Mouse (Mus musculus) thymus, adult 2 months (tissue): ENCODE data around the gene Rab3il1. TPM values are rescaled to one million over a fixed set of nuclear protein-coding genes. Genes with fewer than 3 reads are reported as not detected.

Experiments
- DNase-seq: peaks from one replicate; pipeline ENCODE4 v3.0.0; 2021
- H3K27ac ChIP-seq: fragments of 200-500 bp; 2 replicates; pipeline ENCODE4 v1.5.1; 2012; ENCODE audit warnings: low read length, control low read depth; ENCODE audit not compliant: control insufficient read depth, insufficient read depth
- H3K27me3 ChIP-seq: fragments of 200-500 bp; 2 replicates; pipeline ENCODE4 v1.6.1; 2012; ENCODE audit warnings: mild to moderate bottlenecking, low read length, moderate library complexity, mixed read lengths; ENCODE audit not compliant: control insufficient read depth, insufficient read depth
- H3K36me3 ChIP-seq: fragments of 200-500 bp; 2 replicates; pipeline ENCODE4 v1.6.1; 2012; ENCODE audit warnings: mild to moderate bottlenecking, low read length, moderate library complexity; ENCODE audit not compliant: control insufficient read depth, insufficient read depth
- H3K4me1 ChIP-seq: fragments of 200-500 bp; replicated peaks from 2 replicates; pipeline ENCODE4 v1.6.1; 2012; ENCODE audit warnings: low read length; ENCODE audit not compliant: control insufficient read depth, insufficient read depth
- H3K4me3 ChIP-seq: fragments of 200-500 bp; 2 replicates; pipeline ENCODE4 v1.5.1; 2012; ENCODE audit warnings: mild to moderate bottlenecking, low read length, control low read depth, moderate library complexity; ENCODE audit not compliant: control insufficient read depth, insufficient read depth
- CTCF ChIP-seq: fragments of 200-500 bp; IDR thresholded peaks from 2 replicates; pipeline ENCODE4 v1.5.1; 2012; ENCODE audit warnings: mild to moderate bottlenecking, control low read depth, low read length, moderate library complexity, borderline replicate concordance; ENCODE audit not compliant: control insufficient read depth, poor library complexity, insufficient read depth; ENCODE audit errors: extremely low read depth
- POLR2A ChIP-seq: fragments of 200-500 bp; IDR thresholded peaks from 2 replicates; pipeline ENCODE4 v1.6.1; 2012; ENCODE audit warnings: mild to moderate bottlenecking, low read length, control low read depth, moderate library complexity; ENCODE audit not compliant: control insufficient read depth, poor library complexity, insufficient read depth; ENCODE audit errors: extremely low read depth
- WGBS: fragments of 180-500 bp; shearing (Covaris S2); methylation state at CpG from one replicate; pipeline ENCODE4 v1.1.7; 2018; 5-methylcytosine and 5-hydroxymethylcytosine counted together
- polyA plus RNA-seq: library from polyadenylated mRNA; depleted of rRNA; stranded (reverse); fragments of >200 nt; gene quantifications from 2 replicates; pipeline ENCODE4 v1.2.3, GENCODE M21; 2012

Rab3il1 gene
- polyA plus RNA-seq, 1 experiment = 15.7 TPM

DNA sequence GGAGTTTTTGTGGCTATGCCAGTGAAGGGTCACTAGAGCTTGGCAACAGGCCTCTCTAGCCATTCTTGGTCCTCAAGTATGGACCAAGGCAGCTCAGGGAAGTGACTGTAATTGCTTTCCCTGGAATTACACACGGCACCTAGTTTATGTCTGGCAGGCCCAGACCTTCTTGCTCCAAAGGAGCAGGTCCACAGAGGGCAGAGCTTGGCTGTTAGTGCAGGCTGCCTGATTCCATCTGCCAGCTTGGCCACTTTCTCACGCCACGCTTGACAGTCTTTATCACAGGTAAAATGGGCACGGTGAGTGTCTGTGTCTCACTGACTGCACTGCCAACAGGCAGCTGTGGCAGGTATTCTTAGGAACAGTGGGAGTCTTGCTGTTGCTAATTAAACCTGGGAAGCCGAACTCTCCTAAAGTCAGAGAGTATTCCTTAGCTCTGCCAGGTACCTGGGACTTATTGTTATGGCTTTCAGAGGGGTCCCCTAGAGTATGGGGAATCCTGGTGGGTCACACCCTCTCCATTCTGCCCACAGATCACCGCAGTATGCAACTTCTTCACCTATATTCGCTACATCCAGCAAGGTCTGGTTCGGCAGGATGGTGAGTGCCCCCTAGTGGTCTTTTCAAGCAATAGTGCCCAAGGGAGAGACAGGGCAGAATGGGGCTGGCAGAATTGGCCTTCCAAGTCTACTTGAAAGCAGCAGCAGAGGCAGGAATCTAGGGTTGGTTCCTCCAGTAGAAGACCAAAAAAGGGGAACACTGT is 31.9 kb downstream of the Rab3il1 start:
- H3K27me3 ChIP-seq = no peaks in the 10 kb centered on the region
- H3K36me3 ChIP-seq = no peaks in the 10 kb centered on the region
- H3K4me1 ChIP-seq = no peaks in the 10 kb centered on the region
- TF ChIP-seq POLR2A (no peak), CTCF (no peak; the same call in 1 of the 2 replicates)
- WGBS = 53% methylated on average over 8 of the region's 8 CpGs
- H3K27ac ChIP-seq = no peak overlapping the region
- H3K4me3 ChIP-seq = no peak overlapping the region
- DNase-seq = peak; percentile 61

DNA sequence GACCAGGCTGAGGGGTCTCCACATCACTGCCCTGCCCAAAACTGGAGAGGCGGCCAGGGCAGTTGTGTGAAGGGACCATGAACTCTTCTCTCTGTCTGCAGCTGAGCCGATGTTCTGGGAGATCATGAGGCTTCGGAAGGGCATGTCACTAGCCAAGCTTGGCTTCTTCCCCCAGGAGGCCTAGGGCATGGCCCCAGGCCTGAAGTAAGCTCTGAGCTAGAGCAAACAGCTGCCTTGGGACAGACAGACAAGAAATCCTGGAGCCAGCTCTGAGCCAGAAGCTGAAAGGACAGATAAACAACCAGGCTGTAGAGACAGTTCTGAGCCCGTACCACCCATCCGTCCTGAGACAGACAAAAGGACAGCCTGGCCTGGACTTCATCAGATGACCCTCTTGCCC is 32.9 kb downstream of the Rab3il1 start:
- H3K36me3 ChIP-seq = no peaks in the 10 kb centered on the region
- no peak overlapping the region for H3K27ac ChIP-seq
- H3K27me3 ChIP-seq = no peaks in the 10 kb centered on the region
- TF ChIP-seq CTCF (no peak), POLR2A (no peak)
- DNase-seq = no peak
- WGBS = 94% methylated on average over 5 of the region's 5 CpGs
- H3K4me3 ChIP-seq = no peak overlapping the region
- no peaks in the 10 kb centered on the region for H3K4me1 ChIP-seq

DNA sequence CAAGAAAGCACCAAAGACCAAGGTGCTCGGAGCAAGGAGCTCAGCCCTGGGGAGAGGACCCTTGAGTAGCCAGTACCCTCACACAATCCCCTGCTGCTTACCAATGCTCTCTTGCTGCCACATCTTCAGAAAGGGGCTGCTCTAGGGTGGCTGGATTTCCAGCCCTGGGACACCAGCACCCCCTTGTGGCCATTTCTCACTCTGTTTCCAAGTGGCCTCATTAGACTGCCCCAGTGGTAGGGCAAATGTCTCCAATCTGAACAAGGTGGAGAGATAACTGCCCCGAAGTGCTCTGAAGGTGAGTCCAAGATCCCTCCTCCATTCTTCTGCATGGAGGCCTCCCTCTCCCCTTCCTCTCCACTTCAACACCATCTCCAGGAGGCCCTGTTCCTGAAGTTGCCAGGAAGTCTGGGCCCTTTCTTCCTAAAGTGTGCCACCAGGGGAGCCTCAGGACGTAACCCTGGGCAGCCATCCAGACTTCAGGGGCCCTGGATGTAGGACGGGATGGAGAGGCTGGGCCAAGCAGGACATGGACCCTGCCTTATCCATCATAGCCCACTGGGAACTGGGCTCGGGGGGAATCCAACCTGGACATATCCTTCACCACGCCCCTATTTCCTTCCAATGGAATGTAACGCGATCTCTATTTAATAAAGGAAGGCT is 33.4 kb downstream of the Rab3il1 start:
- WGBS = 74% methylated on average over 8 of the region's 8 CpGs
- Histone ChIP-seq H3K4me3 (no peak overlapping the region), H3K27me3 (no peaks in the 10 kb centered on the region), H3K27ac (no peak overlapping the region), H3K36me3 (no peaks in the 10 kb centered on the region), H3K4me1 (no peaks in the 10 kb centered on the region)
- DNase-seq = peak; percentile 82
- TF ChIP-seq CTCF = peak; percentile 77; the same call in 1 of the 2 replicates
- no peak for TF ChIP-seq POLR2A

DNA sequence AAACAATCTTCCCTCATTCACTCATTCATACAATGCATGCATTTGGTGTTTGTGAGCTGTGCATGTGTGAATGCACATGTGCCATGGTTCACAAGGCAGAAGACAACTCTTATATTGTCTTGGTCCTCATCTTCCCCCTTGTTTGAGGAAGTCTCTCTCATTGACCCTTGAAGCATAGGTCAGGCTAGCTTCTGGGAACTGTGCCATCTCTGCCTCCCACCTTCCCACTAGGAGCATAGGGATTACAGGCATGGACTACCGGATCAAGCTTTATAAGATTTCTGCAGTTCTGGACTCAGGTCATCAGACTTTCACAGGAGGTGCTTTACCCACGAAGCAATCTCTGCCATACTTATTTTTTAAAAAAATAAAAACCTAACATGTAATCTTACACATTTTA is 36.1 kb downstream of the Rab3il1 start:
- TF ChIP-seq POLR2A (no peak), CTCF (no peak)
- no peak overlapping the region for H3K27ac ChIP-seq
- WGBS = 80% methylated on average over 2 of the region's 2 CpGs

DNA sequence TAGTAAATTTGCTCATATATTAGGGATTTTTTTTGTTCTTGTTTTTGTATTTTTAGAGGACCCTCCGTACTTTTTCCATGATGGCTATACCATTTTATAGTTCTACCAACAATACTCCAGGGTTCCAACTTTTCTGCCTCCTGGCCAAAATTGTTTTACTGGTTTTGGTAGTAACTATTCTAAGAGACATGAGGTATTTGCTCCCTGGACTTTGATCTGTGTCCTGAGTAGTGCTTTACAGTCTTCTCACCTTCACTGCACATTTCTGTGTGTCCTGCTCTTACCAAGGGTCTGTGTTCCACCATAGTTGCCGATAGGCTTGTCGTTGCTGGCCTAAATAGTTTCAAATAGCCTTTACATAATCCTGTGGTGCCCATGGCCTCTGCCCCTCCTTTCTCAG is 36.9 kb downstream of the Rab3il1 start:
- H3K4me3 ChIP-seq = no peak overlapping the region
- TF ChIP-seq CTCF (no peak), POLR2A (no peak)
- H3K27me3 ChIP-seq = no peaks in the 10 kb centered on the region; the same call in 1 of the 2 replicates
- H3K27ac ChIP-seq = no peak overlapping the region
- peaks cover 9% of the 10 kb centered on the region; the same call in 1 of the 2 replicates for H3K4me1 ChIP-seq
- 97% methylated on average over 3 of the region's 3 CpGs for WGBS
- no peak for DNase-seq
- no peaks in the 10 kb centered on the region for H3K36me3 ChIP-seq

More for the DNA sequence above, 36.1 kb downstream of the Rab3il1 start:
- no peaks in the 10 kb centered on the region for H3K36me3 ChIP-seq
- H3K4me1 ChIP-seq = peaks cover 9% of the 10 kb centered on the region; the same call in 1 of the 2 replicates
- no peak overlapping the region for H3K4me3 ChIP-seq
- H3K27me3 ChIP-seq = no peaks in the 10 kb centered on the region; the same call in 1 of the 2 replicates
- no peak for DNase-seq

DNA sequence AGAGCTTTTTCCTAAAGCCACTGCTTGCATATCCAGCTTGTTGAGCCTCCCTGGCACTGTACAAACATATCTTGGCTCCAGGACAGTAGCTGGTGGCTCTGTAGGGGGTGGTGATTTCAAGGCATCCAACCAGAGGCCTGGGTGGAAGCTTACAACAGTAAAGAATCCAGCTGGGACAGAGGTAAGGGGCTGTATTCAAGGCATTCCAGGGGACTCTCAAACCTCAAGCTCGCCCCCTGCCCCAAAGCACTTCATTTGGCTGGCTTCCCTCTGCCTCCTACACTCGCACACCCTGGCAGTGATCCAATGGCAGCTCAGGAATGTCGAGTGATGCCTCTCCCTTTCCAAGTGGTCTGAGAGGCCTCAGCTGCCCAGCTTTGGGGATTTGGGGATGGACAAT is 37.4 kb downstream of the Rab3il1 start:
- Histone ChIP-seq H3K36me3 (no peaks in the 10 kb centered on the region), H3K27ac (no peak overlapping the region), H3K27me3 (no peaks in the 10 kb centered on the region; the same call in 1 of the 2 replicates), H3K4me1 (peaks cover 9% of the 10 kb centered on the region; the same call in 1 of the 2 replicates), H3K4me3 (no peak overlapping the region)
- WGBS = 82% methylated on average over 3 of the region's 3 CpGs
- TF ChIP-seq CTCF = no peak
- TF ChIP-seq POLR2A = no peak
- DNase-seq = no peak

DNA sequence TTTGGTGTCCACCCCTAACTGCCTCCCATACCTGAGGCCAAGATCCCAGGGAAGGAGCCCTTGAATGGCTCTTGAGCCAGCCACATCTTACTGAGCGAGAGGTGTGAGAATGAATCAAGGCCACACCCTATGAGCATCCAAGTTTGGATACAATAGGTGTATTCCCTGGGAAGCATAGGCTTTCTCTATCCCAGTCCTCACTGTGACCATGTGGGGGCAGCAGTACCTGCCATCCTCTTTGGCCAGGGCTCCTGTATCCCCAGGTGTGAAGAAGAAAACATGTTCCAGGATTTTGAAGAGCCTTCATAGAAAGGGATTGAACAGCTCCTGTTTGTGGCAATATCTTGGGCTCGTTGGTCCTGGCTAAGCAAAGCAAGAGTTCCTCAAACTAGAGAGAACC is 38.1 kb downstream of the Rab3il1 start:
- Histone ChIP-seq H3K36me3 (no peaks in the 10 kb centered on the region), H3K27me3 (no peaks in the 10 kb centered on the region; the same call in 1 of the 2 replicates), H3K4me1 (peaks cover 9% of the 10 kb centered on the region; the same call in 1 of the 2 replicates)

More for the DNA sequence above, 38.1 kb downstream of the Rab3il1 start:
- H3K27ac ChIP-seq = no peak overlapping the region
- H3K4me3 ChIP-seq = no peak overlapping the region
- no peak for DNase-seq
- no peak for TF ChIP-seq CTCF
- 81% methylated on average over 2 of the region's 2 CpGs for WGBS
